Mouse (Mus musculus): ENCODE measurements around the gene Baat.
"Not testable (repeated sequence)": the region's sequence is repeated elsewhere in the genome, so short reads cannot be mapped to it uniquely, and the experiment has no call there.

Baat gene

DNA sequence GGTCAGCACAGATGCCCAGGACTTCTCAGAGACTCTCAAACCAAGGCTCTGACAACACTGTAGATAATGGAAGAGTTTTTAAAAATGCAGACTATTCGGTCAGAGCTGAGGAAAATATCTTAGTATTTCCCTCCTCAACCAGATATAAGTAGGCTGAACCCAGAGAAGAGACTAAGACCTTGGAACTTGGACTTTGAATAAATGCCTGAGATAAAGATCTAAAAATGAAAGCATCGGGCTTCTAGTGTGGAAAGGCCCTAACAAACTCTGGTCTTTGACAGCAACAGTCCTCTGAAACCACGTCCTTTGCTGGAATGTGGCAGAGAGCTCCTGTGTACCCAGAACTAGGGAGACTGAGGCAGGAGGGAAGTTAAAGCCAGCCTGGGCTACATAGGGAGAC, at the start of gene Baat:
Gene Baat, minus strand, starts transcription at position 172 of the 400 bp plus-strand sequence.
- in situ Hi-C loops (cut with MboI), result no loop called here

GRCm38 (mm10) chr4:49553380-49553779, 47.0 kb upstream of the Baat start:
- in situ Hi-C loops (cut with MboI), result no loop called here

- in situ Hi-C loops (cut with MboI), result no loop called here
Observed at GRCm38 (mm10) chr4:49549383-49549782, 43.0 kb upstream of the Baat start, which contains the start of gene Aldob. Aldob (minus strand) TSS chr4:49549546.

DNA sequence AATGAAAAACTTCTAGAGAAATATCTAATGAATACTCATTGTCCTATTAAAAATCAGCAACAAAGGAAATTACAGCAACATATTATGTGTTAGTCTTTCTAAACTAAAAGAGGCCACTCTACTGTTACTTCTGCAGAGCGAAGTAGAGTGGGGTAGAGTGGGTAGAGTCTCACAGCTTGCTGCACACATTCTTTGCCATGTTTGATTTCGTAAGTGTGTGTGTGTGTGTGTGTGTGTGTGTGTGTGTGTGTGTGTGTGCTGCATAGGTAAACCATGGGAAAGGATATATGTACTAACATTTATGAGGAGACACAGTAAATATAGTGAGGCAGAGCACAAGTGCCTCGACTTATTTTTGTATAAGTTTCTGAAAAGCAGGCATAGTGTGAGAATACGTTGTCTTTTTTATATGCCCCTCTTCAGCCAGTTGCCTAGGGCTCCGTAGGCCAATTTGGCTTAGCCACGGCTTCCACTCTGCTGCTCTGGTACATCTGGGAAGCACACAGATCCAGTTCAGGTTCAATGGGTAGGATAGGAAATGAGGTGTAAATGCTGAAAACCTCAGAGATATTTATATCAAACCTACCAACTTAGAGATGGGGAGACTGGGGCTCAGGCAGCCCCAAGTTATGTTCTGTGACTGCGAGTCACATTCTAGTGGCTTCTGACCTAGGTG, 41.3 kb upstream of the Baat start:
- in situ Hi-C loops (cut with MboI), result no loop called here

GRCm38 (mm10) chr4:49546873-49547543, 40.7 kb upstream of the Baat start:
- in situ Hi-C loops (cut with MboI), result no loop called here

DNA sequence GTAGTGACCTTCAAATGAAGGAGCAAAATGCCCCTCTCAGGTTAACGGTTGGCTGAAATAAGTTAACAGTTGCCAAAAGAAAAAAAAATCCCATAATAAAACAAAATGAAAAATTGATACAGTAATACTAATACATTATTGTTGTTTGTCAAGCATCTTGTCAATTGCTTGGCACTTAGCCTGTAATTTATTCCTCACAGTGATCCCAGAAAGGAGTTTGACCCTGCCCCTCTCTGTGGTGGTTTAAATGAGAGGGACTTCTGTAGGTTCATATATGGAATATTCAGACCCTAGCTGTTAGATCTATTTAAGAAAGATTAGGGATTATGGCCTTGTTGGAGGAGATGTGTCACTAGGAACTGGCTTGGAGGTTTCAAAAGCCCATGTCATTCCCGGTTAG, 39.7 kb upstream of the Baat start:
- in situ Hi-C loops (cut with MboI), result no loop called here

DNA sequence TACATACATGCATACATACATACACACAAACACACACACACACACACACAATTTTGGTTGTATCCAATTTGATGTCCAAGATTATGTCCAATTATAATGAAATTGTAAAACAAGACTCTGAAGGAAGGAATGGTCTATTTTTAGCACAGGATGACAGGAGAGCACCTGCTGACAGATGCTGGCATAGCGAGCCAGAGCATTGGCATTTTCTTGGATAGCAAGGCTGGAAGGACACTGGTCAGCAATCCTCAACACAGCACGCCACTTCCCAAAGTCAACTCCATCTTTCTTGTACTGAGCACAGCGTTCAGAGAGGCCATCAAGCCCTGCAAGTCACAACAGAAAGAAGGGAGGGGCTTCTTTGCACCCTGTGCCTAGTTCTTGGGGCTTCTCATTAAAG, 34.6 kb upstream of the Baat start:
- in situ Hi-C loops (cut with MboI), result no loop called here

DNA sequence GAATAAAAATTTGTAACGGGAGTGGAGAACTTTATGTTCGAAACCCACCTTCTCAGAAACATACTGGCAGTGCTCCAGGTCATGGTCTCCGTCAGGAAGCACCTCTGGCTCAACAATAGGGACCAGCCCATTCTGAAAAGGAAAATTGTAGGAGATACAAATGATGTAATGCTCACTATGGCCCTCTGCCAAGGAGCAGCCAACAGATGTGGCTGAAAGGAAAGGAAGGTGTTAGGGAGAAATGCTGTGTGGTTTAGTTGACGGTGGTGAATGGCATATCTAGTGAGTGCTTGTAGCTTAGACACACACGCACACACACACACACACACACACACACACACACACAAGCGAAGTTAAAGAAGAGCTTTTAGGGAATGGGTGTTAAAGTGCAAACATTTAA, 33.3 kb upstream of the Baat start:
- in situ Hi-C loops (cut with MboI), result no loop called here

- in situ Hi-C loops (cut with MboI), result no loop called here
Observed at GRCm38 (mm10) chr4:49536671-49537070, 30.3 kb upstream of the Baat start.

GRCm38 (mm10) chr4:49535675-49536294, 29.4 kb upstream of the Baat start:
- in situ Hi-C loops (cut with MboI), result no loop called here

DNA sequence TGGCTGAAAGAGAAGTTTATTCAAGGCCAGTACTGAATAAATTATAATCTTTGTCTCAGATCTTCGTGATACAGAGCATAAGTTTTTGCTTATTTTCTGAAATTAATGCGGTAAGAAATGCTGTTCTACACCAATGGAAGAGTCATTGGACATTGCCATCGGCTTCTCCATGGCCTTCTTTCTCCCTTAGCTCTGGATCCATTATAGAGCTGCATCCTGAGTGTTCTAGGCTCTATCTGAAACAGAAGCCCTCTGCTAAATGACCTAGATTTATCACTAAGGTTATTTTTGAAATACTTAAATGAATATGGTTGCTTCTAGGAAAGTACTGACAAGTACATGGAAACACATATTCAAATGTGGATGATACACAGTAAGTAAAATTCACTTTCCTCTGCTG, 28.7 kb upstream of the Baat start:
- in situ Hi-C loops (cut with MboI), result no loop called here

DNA sequence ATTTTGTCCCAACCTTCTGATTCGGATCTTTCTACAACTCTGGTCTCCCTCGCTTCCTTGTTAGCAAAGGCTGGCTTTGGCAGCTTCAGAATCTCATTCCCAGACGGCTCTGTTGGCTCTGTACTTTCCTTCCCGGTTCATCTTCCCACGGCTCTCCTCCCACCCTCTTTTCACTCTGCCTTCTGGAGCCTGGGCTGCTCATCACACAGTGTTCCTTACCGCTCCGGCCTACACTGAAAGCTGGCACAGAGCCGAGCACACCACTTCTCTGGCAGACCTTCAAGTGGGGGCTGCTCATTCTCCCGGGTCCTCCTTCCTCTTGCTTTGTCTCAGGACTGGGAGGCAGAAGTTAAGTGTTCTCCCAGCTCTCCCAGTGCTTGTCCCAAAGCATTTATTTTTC, 16.2 kb upstream of the Baat start:
- in situ Hi-C loops (cut with MboI), result loop anchor here (10.0 kb wide), 1 partner anchor 112 kb away; the partner anchor contains the start of gene Rnf20

DNA sequence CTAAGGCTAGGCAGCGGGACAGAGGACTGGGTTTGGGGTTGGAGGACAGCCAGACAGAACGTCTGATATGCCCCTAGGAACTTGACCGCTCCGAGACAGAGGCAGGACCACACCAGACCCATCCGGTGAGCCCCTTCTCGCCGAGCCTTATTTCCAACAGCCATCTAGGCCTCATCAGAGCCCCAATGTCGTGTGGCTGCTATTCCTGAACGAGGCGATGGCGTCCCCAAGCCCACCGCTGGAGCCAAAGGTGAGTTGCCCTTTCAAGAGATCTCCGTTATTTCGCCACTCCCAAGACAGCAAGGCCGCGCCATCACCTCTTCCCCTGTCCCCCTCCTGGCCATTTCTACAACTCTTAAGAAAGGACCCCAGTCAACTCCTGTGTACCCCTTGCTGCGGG, 15.0 kb upstream of the Baat start:
- in situ Hi-C loops (cut with MboI), result loop anchor here (10.0 kb wide), 1 partner anchor 113 kb away; the partner anchor contains the start of gene Rnf20

GRCm38 (mm10) chr4:49520572-49521340, 14.4 kb upstream of the Baat start, which contains the start of the genes Mrpl50 and Zfp189:
Mrpl50 (minus strand) TSS chr4:49521093.
Zfp189 (plus strand) TSS chr4:49521176.
- in situ Hi-C loops (cut with MboI), result loop anchor here (10.0 kb wide), 1 partner anchor 114 kb away; the partner anchor contains the start of gene Rnf20

DNA sequence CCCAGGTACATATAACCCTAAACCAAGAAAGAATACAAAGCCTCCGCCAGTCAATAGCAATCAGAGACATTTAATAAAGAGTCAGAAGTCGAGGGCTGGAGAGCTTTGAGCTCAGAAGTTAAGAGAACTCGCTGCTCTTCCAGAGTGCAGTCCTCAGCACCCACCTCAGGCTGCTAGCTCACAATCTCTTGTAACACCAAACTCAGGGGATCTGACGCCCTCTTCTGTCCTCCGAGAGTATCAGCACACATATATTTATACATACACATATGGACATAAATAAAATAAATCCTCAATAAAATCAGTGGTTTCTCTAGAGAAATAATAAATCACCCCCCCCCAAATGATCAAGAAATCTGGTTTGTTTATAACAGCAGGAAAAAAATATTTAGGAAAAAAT, 13.1 kb upstream of the Baat start:
- in situ Hi-C loops (cut with MboI), result no loop called here

DNA sequence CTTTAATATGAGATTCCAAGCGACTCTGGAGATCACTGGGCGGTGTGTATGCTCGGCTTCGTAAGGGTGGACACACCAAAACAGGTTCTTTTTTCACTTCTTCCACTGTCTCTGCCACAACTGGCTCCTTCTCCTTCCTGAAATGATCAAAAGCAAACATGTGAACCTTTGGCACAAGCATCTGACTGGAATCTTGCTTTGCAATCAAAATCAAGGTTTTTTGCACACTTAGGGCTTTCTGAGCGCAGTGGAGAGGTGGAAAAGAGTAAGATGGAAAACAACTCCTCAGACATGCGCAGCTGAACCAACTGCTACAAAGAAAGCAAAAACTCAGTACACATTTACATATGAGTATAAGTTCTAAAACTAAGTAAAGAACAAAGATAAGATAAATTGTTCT, 8.1 kb upstream of the Baat start:
- in situ Hi-C loops (cut with MboI), result no loop called here

DNA sequence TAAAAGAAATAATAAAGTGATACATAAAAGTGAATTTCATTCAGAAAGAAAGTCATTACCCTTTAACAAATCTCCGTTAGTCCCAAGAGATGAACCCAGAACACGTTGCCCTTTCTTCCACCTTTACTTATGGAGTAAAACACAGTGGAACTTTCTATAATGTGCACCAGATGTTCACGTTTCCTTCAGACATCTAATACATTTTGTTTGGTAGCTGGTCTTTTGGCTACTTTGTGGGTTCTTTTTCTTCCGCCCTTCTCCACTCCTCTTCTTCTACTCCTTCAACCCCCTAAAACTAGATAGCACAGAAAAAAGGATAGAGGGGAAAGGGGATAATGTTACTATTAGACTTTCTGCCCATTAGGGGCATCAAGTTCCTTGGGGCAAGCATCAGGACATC, 6.3 kb upstream of the Baat start:
- in situ Hi-C loops (cut with MboI), result no loop called here

DNA sequence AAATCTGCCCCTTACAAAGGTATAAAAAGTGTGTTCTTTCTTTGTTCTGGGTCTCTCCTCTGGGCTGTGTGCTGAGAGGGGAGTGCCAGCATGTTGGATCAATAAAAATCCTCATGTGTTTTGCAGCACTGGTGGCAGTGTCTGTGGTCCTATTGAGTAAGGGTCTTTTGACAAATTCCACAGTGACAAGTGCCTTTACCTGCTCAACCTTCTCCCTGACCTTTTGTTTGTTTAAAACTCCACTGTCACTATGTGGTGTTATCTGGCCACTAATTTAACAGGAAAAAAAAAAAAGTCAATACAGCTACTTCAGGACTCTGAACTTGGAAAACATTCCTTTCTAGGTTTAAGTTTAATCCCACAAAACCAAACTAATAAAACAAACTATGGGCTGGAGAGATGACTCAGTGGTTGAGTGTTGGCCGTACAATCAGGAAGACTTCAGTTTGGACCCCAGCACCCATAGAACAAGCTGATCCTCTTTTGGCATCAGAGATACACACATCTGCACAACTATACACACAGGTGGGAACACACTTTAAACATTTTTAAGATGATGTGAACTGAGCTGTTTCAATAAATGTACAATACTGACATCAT, 4.0 kb upstream of the Baat start:
- in situ Hi-C loops (cut with MboI), result not testable (repeated sequence)

DNA sequence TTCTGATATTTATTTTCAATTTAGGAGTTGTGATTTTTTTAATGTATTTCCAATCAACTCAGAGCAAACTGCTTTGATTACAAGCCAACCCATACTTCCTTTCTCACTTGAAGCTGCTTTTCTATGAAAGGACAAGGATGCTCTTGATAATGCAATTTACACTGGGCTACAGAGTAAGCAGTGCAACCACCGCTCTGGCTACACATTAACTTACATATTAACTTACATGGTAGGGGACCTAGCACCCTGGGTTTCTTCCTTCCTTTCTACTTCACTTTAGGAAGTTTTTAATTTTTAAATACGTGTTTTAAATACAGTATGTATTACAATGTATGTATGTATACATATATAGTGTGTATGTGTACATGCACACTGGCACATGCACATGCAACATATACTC, 2.8 kb upstream of the Baat start:
- in situ Hi-C loops (cut with MboI), result no loop called here

- in situ Hi-C loops (cut with MboI), result no loop called here
Observed at GRCm38 (mm10) chr4:49503563-49503962, 2.8 kb downstream of the Baat start.

DNA sequence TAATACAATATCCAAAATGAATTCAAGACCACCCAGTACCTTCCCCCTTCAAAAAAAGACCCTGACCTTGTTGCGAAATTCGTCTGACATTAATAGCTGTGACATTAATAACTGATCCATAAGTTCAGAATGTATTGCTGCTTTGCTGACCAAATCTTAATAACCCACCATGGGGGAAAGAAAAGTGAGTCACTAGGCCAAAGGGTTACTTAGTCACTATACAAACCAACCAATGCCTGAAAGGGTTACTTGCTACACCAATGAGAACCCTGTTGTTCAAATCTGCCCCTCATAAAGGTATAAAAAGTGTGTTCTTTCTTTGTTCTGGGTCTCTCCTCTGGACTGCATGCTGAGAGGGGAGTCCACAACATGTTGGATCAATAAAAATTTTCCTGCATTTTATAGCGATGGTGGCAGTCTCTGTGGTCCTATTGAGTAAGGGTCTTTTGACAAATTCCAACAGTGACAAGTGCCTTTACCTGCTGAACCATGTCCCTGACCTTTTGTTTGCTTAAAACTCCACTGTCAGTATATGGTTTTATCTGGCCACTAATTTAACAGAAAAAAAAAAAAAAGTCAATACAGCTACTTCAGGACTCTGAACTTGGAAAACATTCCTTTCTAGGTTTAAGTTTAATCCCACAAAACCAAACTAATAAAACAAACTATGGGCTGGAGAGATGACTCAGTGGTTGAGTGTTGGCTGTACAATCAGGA, 20.3 kb downstream of the Baat start:
- in situ Hi-C loops (cut with MboI), result not testable (repeated sequence)

Measured in mature B cell (primary cell).